Mouse (Mus musculus) lung, postnatal 0 days (tissue): ENCODE measurements around the gene Prkcq.

ENCODE experiments used
- CTCF ChIP-seq: IDR thresholded peaks from 2 replicates; pipeline ENCODE4 v1.5.1; 2016; ENCODE audit warnings: antibody characterized with exemption, mild to moderate bottlenecking
- EP300 ChIP-seq: IDR thresholded peaks from 2 replicates; pipeline ENCODE4 v1.6.1; 2016; ENCODE audit warnings: antibody characterized with exemption, mild to moderate bottlenecking, control low read depth

DNA sequence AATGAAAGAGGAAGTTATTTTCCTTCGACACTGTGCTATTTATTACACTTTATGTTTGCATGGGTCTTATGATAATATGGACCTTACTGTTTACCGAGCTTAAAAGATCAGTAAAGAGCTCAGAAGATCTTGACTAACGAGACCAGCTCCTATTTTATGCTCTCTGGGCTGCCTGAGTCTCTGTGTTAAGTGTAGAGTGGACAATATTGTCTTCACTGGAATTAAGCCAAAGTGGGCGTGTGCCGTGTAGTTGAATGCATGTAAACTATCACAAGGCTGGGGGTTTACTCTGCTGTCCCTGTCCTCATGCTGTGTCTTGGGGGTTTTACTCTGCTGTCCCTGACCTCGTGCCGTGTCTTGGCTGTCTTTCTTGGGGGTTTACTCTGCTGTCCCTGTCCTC lies 107.1 kb downstream of the Prkcq start:
- no peak for TF ChIP-seq CTCF
- no peak for TF ChIP-seq EP300
